Mouse (Mus musculus) myocyte (in vitro differentiated cells): ENCODE data around the gene Itprid1.

Experiments
- MAX ChIP-seq: IDR thresholded peaks from one replicate; pipeline ENCODE4 v1.6.1; 2011; ENCODE audit warnings: low read depth, mild to moderate bottlenecking, control low read depth
- MYOD1 ChIP-seq, 3 experiments: IDR thresholded peaks; one replicate each; pipeline ENCODE4 v1.6.1; 2011; ENCODE audit warnings: control low read depth in 2 of 3, low read depth in 2 of 3, mild to moderate bottlenecking in 2 of 3, moderate library complexity in 1 of 3; ENCODE audit not compliant: insufficient read length in 2 of 3, control insufficient read depth in 1 of 3
- MYOG ChIP-seq, 3 experiments: IDR thresholded peaks; one replicate each; pipeline ENCODE4 v1.6.1; 2011; ENCODE audit warnings: control low read depth in 2 of 3, low read depth in 2 of 3, mild to moderate bottlenecking in 2 of 3; ENCODE audit not compliant: insufficient read length in 2 of 3, control insufficient read depth in 1 of 3, insufficient read depth in 1 of 3
- POLR2A ChIP-seq: IDR thresholded peaks from one replicate; pipeline ENCODE4 v1.6.1; 2011; ENCODE audit warnings: low read depth, mild to moderate bottlenecking, control low read depth, moderate library complexity; ENCODE audit not compliant: insufficient read length
- POLR2AphosphoS2 ChIP-seq: IDR thresholded peaks from one replicate; pipeline ENCODE4 v1.6.1; 2011; ENCODE audit warnings: low read depth, control low read depth; ENCODE audit not compliant: insufficient read length
- REST ChIP-seq: IDR thresholded peaks from one replicate; pipeline ENCODE4 v1.6.1; 2011; ENCODE audit warnings: mild to moderate bottlenecking, control low read depth, moderate library complexity; ENCODE audit not compliant: insufficient read depth, insufficient read length
- SRF ChIP-seq: IDR thresholded peaks from one replicate; pipeline ENCODE4 v1.6.1; 2011; ENCODE audit warnings: low read depth; ENCODE audit not compliant: control insufficient read depth, insufficient read length
- TCF12 ChIP-seq: IDR thresholded peaks from one replicate; pipeline ENCODE4 v1.6.1; 2011; ENCODE audit warnings: mild to moderate bottlenecking, control low read depth; ENCODE audit not compliant: poor library complexity, insufficient read depth, severe bottlenecking
- USF1 ChIP-seq: IDR thresholded peaks from one replicate; pipeline ENCODE4 v1.6.1; 2011; ENCODE audit warnings: low read depth, mild to moderate bottlenecking, control low read depth, moderate library complexity

GRCm38 (mm10) chr6:55789557-55789956, 47.1 kb upstream of the Itprid1 start:
- TF ChIP-seq SRF (no peak), POLR2A (no peak), USF1 (no peak), MAX (no peak), REST (no peak), TCF12 (no peak), MYOD1 (IDR thresholded peaks at IDR 0.05; ENCODE audit: control insufficient read depth in 1 of 3, insufficient read length in 2 of 3, low read depth in 2 of 3) (no peak), POLR2AphosphoS2 (no peak), MYOG (IDR thresholded peaks at IDR 0.05; ENCODE audit: control insufficient read depth in 1 of 3, insufficient read depth in 1 of 3, insufficient read length in 2 of 3, low read depth in 2 of 3) (no peak)
